Mouse (Mus musculus): ENCODE measurements around the gene C130073F10Rik. TPM values are rescaled to one million over a fixed set of nuclear protein-coding genes. Genes with fewer than 3 reads are reported as not detected.

C130073F10Rik gene
- polyA plus RNA-seq, 1 experiment from 2014 or later = not detected

Other genes starting within 250 kb of the C130073F10Rik start
- gene Leprot, start 246.1 kb downstream of the C130073F10Rik start, polyA plus RNA-seq (2016; fragmentation: Nextera tagmentation; extraction: Ambion mirVana) = 75.2 and 75.9 TPM in 2 replicates
- gene Lepr, start 176.4 kb downstream of the C130073F10Rik start, polyA plus RNA-seq (2016; fragmentation: Nextera tagmentation; extraction: Ambion mirVana) = 0.33 and 0.90 TPM in 2 replicates
- gene B020004J07Rik, start 49.8 kb downstream of the C130073F10Rik start, polyA plus RNA-seq (2016; fragmentation: Nextera tagmentation; extraction: Ambion mirVana) = not detected in 2 replicates
- not detected in 2 replicates for gene Gm12800, start 15.3 kb upstream of the C130073F10Rik start, polyA plus RNA-seq (2016; fragmentation: Nextera tagmentation; extraction: Ambion mirVana)
- gene Gm12794, start 46.6 kb upstream of the C130073F10Rik start, polyA plus RNA-seq (2016; fragmentation: Nextera tagmentation; extraction: Ambion mirVana) = not detected in 2 replicates
- gene Gm12790, start 87.3 kb upstream of the C130073F10Rik start, polyA plus RNA-seq (2016; fragmentation: Nextera tagmentation; extraction: Ambion mirVana) = not detected in 2 replicates
- not detected in 2 replicates for gene Gm12789, start 92.8 kb upstream of the C130073F10Rik start, polyA plus RNA-seq (2016; fragmentation: Nextera tagmentation; extraction: Ambion mirVana)
- 13.9 and 20.3 TPM in 2 replicates for gene Pde4b, start 193.8 kb upstream of the C130073F10Rik start, polyA plus RNA-seq (2016; fragmentation: Nextera tagmentation; extraction: Ambion mirVana)